Mouse (Mus musculus) brown adipose tissue, adult 24 weeks (tissue): ENCODE results near the gene Lenep. TPM values are rescaled to one million over a fixed set of nuclear protein-coding genes. Genes with fewer than 3 reads are reported as not detected.
A peak's percentile ranks its signal among the peaks of the same experiment; 100 is the strongest.

ENCODE experiments used
- H3K27ac ChIP-seq: fragments of 200-500 bp; replicated peaks from 2 replicates; pipeline ENCODE4 v1.5.1; 2012; ENCODE audit warnings: low read depth, mild to moderate bottlenecking, low read length
- H3K4me1 ChIP-seq: fragments of 200-500 bp; 2 replicates; pipeline ENCODE4 v1.6.1; 2012; ENCODE audit warnings: low read length, mixed read lengths; ENCODE audit not compliant: control insufficient read depth, insufficient read depth, insufficient read length
- H3K4me3 ChIP-seq: fragments of 200-500 bp; 2 replicates; pipeline ENCODE4 v1.5.1; 2012; ENCODE audit warnings: low read depth, mild to moderate bottlenecking, low read length, moderate library complexity; ENCODE audit not compliant: insufficient read depth
- polyA plus RNA-seq: library from polyadenylated mRNA; stranded (reverse); fragments of >200 nt; gene quantifications from 2 replicates; pipeline ENCODE4 v1.2.4, GENCODE M21; 2012; ENCODE audit not compliant: missing spikeins, insufficient read depth, insufficient read length

Gene Lenep
- polyA plus RNA-seq, 1 experiment: not detected

- Histone ChIP-seq H3K4me1 (peaks cover 8% of the 10 kb centered on the region; the same call in 1 of the 2 replicates), H3K27ac (peak overlapping the region; percentile 93), H3K4me3 (peak overlapping the region; percentile 79)
These were observed 8.3 kb upstream of the Lenep start for GRCm38 (mm10) chr3:89410864-89411263.

GRCm38 (mm10) chr3:89409701-89410100, 7.1 kb upstream of the Lenep start:
- peak overlapping the region; percentile 79; the same call in 1 of the 2 replicates for H3K4me3 ChIP-seq
- peak overlapping the region; percentile 97 for H3K27ac ChIP-seq
- H3K4me1 ChIP-seq: peaks cover 8% of the 10 kb centered on the region; the same call in 1 of the 2 replicates

GRCm38 (mm10) chr3:89408448-89408847, 5.9 kb upstream of the Lenep start:
- Histone ChIP-seq H3K4me3 (no peak overlapping the region), H3K27ac (peak overlapping the region; percentile 97), H3K4me1 (peaks cover 8% of the 10 kb centered on the region; the same call in 1 of the 2 replicates)

- Histone ChIP-seq H3K4me1 (peaks cover 8% of the 10 kb centered on the region; the same call in 1 of the 2 replicates), H3K27ac (no peak overlapping the region), H3K4me3 (no peak overlapping the region)
These were observed 4.3 kb upstream of the Lenep start for GRCm38 (mm10) chr3:89406887-89407286.

- no peak overlapping the region for H3K4me3 ChIP-seq
- H3K4me1 ChIP-seq: no peaks in the 10 kb centered on the region
- H3K27ac ChIP-seq: no peak overlapping the region
These were observed 1.3 kb downstream of the Lenep start for GRCm38 (mm10) chr3:89401329-89401728.

- peak overlapping the region; percentile 13; the same call in 1 of the 2 replicates for H3K4me3 ChIP-seq
These were observed 6.0 kb downstream of the Lenep start for GRCm38 (mm10) chr3:89396654-89397005.

GRCm38 (mm10) chr3:89395806-89396653, 6.6 kb downstream of the Lenep start:
- Histone ChIP-seq H3K4me3 (peak overlapping the region; percentile 70), H3K4me1 (no peaks in the 10 kb centered on the region), H3K27ac (no peak overlapping the region; the same call in 1 of the 2 replicates)

More at GRCm38 (mm10) chr3:89396654-89397005, 6.0 kb downstream of the Lenep start:
- no peaks in the 10 kb centered on the region for H3K4me1 ChIP-seq
- H3K27ac ChIP-seq: peak overlapping the region; percentile 16; the same call in 1 of the 2 replicates

- Histone ChIP-seq H3K4me3 (peak overlapping the region; percentile 70), H3K27ac (peak overlapping the region; percentile 92), H3K4me1 (no peaks in the 10 kb centered on the region)
These were observed 7.2 kb downstream of the Lenep start for GRCm38 (mm10) chr3:89395419-89395805.

- Histone ChIP-seq H3K27ac (peak overlapping the region; percentile 92), H3K4me3 (peak overlapping the region; percentile 70), H3K4me1 (peaks cover 1% of the 10 kb centered on the region; the same call in 1 of the 2 replicates)
These were observed 7.7 kb downstream of the Lenep start for GRCm38 (mm10) chr3:89394894-89395256.

- peaks cover 7% of the 10 kb centered on the region; the same call in 1 of the 2 replicates for H3K4me1 ChIP-seq
- peak within 1 kb of the TSS; percentile 70 for H3K4me3 ChIP-seq
- peak within 1 kb of the TSS; percentile 92 for H3K27ac ChIP-seq
These were observed 8.3 kb downstream of the Lenep start, which contains the start of gene Zbtb7b for GRCm38 (mm10) chr3:89394006-89394893. TSS of gene Zbtb7b (minus strand) at chr3:89394776.

- peak overlapping the region; percentile 96 for H3K27ac ChIP-seq
- peaks cover 9% of the 10 kb centered on the region; the same call in 1 of the 2 replicates for H3K4me1 ChIP-seq
- peak overlapping the region; percentile 82 for H3K4me3 ChIP-seq
These were observed 9.0 kb downstream of the Lenep start for GRCm38 (mm10) chr3:89393605-89394004.

GRCm38 (mm10) chr3:89392871-89393311, 9.7 kb downstream of the Lenep start:
- H3K27ac ChIP-seq: peak overlapping the region; percentile 76
- peaks cover 11% of the 10 kb centered on the region; the same call in 1 of the 2 replicates for H3K4me1 ChIP-seq
- peak overlapping the region; percentile 78 for H3K4me3 ChIP-seq

- Histone ChIP-seq H3K4me1 (peaks cover 11% of the 10 kb centered on the region), H3K4me3 (peak overlapping the region; percentile 82), H3K27ac (peak overlapping the region; percentile 93)
These were observed 10.7 kb downstream of the Lenep start for GRCm38 (mm10) chr3:89391663-89392511.
